In genomic region chr6:64279927-64280326, GRCm38 (mm10) we compare ENCODE assay signal across 32 mouse cellular contexts.
"Had no signal": no experiment of that assay in that cellular context is flagged by ENCODE, and none has a peak within 500 bp of the region (broad histone marks: within the 10 kb centered on the region; RNA-seq: fewer than 3 reads in every experiment).

No protein-coding gene starts in this region.

- H3K36me3 ChIP-seq: limb, embryonic 10.5 days; limb, embryonic 12.5 days; limb, embryonic 13.5 days; limb, embryonic 15.5 days; liver, embryonic 12.5 days; liver, embryonic 13.5 days; liver, embryonic 15.5 days; lung, embryonic 15.5 days; midbrain, embryonic 10.5 days; midbrain, embryonic 12.5 days; midbrain, embryonic 13.5 days; midbrain, embryonic 15.5 days; neural tube, embryonic 12.5 days had no signal

- ATAC-seq: liver, embryonic 12.5 days; liver, postnatal 0 days; lung, postnatal 0 days; midbrain, embryonic 13.5 days; midbrain, embryonic 15.5 days; midbrain, embryonic 16.5 days had no signal

- H3K4me2 ChIP-seq: limb, embryonic 12.5 days; limb, embryonic 13.5 days; limb, embryonic 15.5 days; liver, embryonic 11.5 days; liver, embryonic 12.5 days; liver, embryonic 13.5 days; liver, embryonic 15.5 days; lung, embryonic 14.5 days; lung, embryonic 15.5 days; midbrain, embryonic 11.5 days; midbrain, embryonic 12.5 days; midbrain, embryonic 13.5 days; midbrain, embryonic 15.5 days; neural tube, embryonic 12.5 days had no signal

- H3K9me3 ChIP-seq: limb, embryonic 10.5 days; limb, embryonic 12.5 days; limb, embryonic 13.5 days; limb, embryonic 15.5 days; liver, embryonic 12.5 days; liver, embryonic 13.5 days; liver, embryonic 15.5 days; lung, embryonic 15.5 days; midbrain, embryonic 10.5 days; midbrain, embryonic 12.5 days; midbrain, embryonic 13.5 days; midbrain, embryonic 15.5 days; neural tube, embryonic 12.5 days had no signal

- H3K9ac ChIP-seq: limb, embryonic 12.5 days; limb, embryonic 13.5 days; limb, embryonic 15.5 days; liver, embryonic 12.5 days; liver, embryonic 13.5 days; liver, embryonic 14.5 days; liver, embryonic 15.5 days; liver, postnatal 0 days; lung, embryonic 14.5 days; lung, embryonic 15.5 days; midbrain, embryonic 12.5 days; midbrain, embryonic 13.5 days; midbrain, embryonic 15.5 days; neural tube, embryonic 12.5 days had no signal

- H3K27ac ChIP-seq: limb, embryonic 10.5 days; limb, embryonic 12.5 days; limb, embryonic 13.5 days; limb, embryonic 15.5 days; liver, embryonic 12.5 days; liver, embryonic 13.5 days; liver, embryonic 14.5 days; liver, embryonic 15.5 days; lung, embryonic 15.5 days; macrophage; midbrain, embryonic 10.5 days; midbrain, embryonic 12.5 days; midbrain, embryonic 13.5 days; midbrain, embryonic 15.5 days; neural tube, embryonic 12.5 days had no signal

- H3K27me3 ChIP-seq: limb, embryonic 12.5 days; limb, embryonic 13.5 days; limb, embryonic 15.5 days; liver, embryonic 12.5 days; liver, embryonic 13.5 days; liver, embryonic 15.5 days; lung, embryonic 15.5 days; megakaryocyte, embryonic 14.5 days; midbrain, embryonic 12.5 days; midbrain, embryonic 13.5 days; midbrain, embryonic 15.5 days; neural tube, embryonic 12.5 days had no signal

- H3K4me1 ChIP-seq: limb, embryonic 10.5 days; limb, embryonic 12.5 days; limb, embryonic 13.5 days; limb, embryonic 15.5 days; liver, embryonic 12.5 days; liver, embryonic 13.5 days; liver, embryonic 15.5 days; lung, embryonic 15.5 days; megakaryocyte, embryonic 14.5 days; midbrain, embryonic 10.5 days; midbrain, embryonic 12.5 days; midbrain, embryonic 13.5 days; midbrain, embryonic 15.5 days; neural tube, embryonic 12.5 days had no signal

- DNase-seq: left cerebral cortex, postnatal 4 days; liver; liver, embryonic 13.5 days; liver, postnatal 0 days; lung, adult 18-20 months; lung, adult 2 months; lung, embryonic 14.5 days; lung, postnatal 10 days; lung, postnatal 14 days; lung, postnatal 36 days; lung, postnatal 4 days; midbrain, embryonic 14.5 days had no signal

- H3K4me3 ChIP-seq: limb, embryonic 10.5 days; limb, embryonic 12.5 days; limb, embryonic 13.5 days; limb, embryonic 15.5 days; liver, embryonic 12.5 days; liver, embryonic 13.5 days; liver, embryonic 15.5 days; lung, embryonic 15.5 days; megakaryocyte, embryonic 14.5 days; midbrain, embryonic 10.5 days; midbrain, embryonic 12.5 days; midbrain, embryonic 13.5 days; midbrain, embryonic 15.5 days; myocyte; neural tube, embryonic 12.5 days had no signal
